Mouse (Mus musculus) lung, postnatal 14 days (tissue): ENCODE data around the gene Cradd.

Experiments used
- DNase-seq: peaks from one replicate; pipeline ENCODE4 v3.0.0; 2021

Cradd gene

DNA sequence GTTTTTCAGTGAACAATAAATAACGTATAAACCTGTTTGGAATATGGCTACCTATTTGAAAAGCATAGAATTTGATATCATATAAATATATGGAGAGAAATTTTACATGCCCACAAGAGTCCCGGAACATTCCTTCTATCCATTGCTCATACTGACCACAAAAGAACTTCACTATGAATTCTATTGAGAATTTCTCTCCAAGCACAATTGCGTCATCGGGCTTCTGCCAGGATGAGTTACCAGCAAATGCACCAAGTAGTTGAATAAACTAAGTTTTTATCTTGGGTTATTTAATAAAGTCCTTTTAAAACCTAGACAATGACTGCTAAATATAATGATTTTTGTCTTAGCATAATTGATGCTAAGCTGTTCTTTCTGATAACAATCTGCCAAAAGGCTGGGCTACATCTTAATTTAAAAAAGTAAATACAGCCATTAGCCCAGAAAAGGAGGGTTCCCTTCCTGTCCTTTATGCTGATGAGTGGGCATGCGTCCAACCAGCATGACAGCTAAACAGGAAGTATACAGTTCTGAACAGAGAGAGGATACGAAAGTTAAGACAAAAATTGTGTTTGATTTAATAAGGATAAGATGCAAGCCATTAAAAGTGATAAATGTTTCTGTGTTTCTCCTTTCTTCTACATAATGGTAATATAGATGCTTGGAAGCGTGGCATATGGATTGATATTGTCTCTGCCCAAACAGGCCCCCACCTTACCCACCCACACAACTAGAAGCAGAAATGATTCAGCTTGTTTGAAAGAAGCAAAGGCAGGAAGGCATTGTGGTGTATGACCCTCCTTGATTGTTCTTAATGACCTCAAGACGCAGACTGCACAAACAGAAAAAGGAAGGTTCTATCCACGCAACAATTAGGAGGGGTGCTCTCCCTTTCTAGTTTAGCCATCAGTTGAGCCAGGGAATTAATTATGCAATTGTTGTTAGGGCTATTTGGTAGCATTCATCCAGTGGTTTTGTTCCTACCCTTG lies 6.7 kb upstream of the Cradd start:
- DNase-seq, result peak; percentile 51

DNA sequence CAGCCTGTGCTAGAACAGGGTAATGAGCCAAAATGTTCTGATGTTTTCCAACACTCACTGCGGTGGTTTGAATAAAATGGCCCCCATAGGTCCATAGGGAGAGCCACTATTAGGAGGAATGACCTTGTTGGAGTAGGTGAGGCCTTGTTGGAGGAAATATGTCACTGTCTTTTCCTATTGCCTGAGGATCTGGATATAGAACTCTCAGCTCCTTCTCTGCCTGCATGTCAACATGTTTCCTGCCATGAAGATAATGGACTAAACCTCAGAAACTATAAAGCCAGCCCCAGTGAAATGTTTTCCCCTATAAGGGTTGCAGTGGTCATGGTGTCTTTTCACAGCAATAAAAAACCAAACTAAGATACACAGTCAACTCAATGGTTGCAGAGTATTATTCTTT lies 6.0 kb upstream of the Cradd start:
- no peak for DNase-seq

DNA sequence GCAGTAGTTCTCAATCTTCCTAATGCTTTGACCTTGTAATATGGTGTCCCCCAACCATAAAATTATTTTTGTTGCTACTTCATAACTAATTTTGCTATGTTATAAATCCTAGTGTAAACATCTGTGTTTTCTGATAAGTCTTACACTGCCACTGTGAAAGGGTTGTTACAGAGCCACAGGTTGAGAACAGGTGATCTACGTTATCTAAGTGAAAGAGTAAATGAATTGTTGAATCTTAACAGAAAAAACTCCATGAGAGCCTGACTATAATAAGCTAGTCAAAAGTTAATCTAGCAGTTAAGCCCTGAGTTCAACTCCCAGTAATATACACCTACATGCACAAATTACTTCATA lies 322 bp upstream of the Cradd start:
- DNase-seq, result no peak

DNA sequence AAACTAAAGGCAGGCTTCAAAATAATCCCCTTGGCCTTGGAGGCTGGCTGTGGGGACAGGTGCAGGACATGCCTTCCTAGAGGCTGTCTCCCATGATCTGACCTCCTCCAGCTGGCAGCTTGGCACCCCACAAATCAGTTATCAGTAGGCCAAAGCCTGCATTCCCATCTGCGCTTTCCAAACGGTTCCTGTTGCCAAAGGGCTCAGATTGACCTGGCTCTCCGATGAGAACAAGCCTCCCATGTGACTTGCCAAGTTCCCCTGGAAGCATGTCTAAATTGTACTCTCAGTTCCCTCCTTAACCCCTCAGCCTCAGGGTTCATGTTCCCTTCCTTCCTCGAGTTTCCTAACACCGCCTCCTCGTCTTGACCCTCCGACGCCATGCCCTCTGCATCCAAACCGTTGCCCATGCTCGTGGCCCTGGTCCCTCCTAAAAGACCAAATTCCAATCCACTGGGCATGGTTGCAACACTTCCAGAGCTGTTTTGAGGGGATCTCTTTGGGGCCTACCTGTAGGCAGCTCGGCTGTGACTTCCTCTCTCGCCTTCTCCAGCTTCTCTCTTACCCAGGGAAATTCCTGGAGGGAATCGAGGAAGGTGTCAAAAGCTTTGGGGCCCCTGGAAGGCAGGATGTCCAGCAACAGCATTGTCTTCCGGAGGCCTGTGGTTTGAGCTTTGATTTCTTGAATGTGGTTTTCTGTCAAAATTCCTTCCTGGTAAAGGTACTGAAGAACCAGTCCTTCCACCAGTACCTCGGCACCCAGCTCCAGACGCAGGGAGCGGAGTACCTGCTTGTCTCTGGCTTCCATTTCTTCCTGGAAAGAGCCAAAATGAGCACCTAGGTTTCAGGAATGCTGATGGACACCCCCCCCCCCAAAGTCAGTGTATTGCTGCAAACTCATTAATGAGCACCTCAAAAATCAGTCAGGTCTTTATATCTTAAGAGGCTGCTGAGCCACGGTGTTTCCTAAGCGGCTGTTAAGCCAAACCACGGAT lies 1.6 kb downstream of the Cradd start:
- DNase-seq, result peak; percentile 65

DNA sequence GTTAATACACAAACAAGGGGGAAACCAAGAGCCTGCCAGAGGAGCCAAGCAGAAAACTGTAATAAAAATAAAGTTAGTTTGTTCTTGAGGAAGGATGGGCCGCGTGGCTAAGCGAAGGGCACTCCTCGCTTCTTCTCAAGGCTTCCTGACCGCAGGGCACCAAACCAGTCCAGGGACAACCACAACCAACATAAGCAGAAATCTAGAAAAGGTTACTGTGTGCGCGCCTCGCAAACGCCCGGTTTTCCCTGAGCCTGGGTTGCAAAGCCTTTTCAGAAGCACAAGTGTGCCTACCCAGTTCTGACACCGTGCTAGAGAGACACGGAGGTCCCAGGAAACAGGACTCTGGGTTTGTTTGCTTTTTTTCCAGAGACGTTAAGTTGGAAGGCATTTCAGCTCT lies 4.9 kb downstream of the Cradd start:
- no peak for DNase-seq

DNA sequence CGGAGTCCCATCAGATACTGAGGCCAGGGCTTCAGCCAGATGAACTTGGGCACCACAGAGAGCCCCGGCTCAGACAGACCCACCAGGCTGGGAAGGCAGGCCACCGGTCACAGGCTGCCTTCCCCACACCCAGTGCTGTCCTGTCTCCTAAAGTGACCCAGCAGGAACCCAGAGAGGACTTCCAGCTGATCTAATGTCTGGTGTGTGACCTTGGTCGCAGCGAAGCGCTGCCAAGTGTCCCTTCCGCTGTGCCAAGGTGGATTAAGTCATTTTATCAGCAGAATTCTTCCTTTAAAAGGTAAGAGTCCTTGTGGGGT lies 5.6 kb downstream of the Cradd start:
- no peak for DNase-seq

DNA sequence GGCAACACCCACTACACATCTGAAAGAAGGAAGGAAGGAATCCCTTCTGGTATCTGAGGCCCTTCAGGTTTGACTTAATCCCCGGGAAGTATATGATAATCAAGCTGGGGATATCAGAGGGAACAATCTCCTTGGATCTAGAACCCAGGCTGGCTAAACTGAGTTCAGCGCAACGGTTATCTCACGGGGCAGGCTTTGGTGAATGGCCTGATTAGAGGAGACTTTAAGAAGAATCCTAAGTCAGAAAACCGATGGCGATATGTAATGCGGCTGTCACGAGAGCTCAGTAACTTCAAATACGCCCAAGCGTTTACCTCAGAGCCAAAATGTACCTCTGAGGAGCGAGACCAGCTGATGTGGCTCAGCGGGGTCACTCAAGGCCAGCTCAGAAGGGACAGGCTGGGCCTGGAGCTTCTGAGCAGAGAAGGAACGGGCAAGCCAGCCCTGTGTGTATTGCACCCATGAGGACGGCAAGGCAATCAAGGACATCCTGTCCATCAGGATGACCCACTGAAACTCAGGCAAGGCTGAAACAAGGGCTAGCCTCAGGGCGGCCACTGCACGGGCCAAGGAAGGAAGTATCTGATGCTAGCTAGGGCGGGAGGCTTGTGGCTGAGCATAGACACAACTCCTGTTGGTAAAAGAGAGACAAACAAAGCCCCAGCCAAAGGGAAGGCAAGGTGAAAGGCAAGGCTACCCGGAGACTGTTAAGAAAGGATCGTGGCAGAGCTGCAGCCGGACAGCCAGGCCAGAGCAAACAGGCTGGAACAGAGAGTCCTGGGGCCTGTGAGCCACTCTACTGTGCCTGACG lies 6.1 kb downstream of the Cradd start:
- DNase-seq, result no peak

DNA sequence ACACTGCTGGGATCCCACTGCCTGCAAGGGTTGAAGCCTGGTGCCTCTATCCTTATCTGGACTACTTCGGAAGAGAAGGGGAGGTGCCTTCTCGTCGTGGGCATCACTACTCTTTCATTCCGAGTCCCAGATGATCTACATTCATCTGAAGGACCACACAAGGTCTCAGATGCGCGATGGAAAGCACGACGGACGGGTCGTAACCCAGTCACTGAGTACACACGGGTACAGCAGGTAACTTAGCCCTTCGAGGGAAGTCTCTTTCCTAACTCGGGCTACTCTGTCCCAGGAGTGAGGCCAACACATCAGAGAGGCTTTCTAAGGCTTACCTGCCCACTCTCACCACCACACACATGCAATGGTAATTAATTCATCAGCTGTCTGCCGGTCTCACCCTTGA lies 6.8 kb downstream of the Cradd start:
- DNase-seq, result no peak

DNA sequence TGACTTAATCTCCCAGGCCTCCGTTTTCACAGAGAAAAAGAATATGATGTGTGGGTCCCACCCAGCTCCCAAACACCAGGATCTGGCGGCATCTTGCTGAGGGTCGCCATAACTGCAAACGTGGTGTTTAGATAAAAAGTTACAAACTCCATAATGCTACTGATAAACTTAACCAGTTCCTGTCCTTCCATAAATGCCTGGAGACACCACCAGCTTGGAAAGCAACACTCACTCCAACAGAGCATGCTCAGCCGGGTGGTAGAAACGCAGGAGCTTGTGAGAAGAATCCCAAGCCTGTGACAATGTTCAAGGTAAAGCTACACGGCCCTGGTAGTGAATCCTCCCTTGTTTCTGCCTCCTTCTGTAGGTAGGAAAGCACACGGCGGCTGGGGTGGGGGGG lies 7.3 kb downstream of the Cradd start:
- DNase-seq, result no peak

DNA sequence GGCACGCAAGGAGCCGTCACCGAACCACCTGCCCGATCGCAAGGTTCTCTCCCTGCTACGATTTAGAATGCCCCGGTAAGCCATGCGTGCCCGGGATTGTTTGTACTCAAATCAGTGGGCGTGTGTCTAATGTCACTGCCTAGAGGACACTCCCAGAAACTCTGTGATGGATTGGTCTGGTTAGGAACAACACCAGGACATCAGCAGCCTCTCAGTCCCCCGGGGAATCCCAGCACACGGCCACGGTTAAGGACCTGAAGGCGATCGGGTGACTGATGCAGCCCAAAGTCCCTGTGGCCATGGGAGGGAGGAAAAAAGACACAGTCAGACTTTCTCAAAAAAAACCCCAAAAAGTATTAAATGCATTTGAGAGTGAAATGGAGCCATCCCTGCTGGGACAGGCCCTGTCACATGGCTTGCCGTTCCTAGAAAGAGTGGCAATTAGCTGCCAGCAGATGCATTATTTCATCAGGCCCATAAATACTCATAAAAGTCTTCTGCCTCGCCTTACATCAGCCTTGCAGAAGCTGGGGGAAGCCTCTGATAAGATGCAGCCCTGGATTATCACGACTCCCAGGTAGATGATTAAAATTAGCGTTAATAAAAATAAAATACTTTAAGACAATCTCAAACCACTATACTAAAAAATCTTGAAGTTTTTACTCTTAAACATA lies 8.0 kb downstream of the Cradd start:
- DNase-seq, result no peak

DNA sequence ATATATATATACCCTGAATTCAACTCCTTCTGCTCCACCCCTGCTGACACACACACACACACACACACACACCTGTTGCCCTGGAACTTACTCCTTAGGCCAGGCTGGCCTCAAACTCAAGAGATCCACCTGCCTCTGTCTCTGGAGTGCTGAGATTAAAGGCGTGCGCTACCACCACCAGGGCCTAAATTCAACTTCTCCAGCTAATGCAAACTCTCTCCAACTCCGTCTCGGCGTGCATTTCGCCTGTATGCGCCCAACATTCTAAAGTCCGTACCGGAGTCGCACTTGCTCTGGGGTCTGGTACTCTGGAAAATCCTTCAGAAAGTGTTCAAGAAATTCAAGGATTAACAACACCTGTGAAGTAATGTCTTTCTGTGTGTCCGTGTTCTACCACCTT lies 8.6 kb downstream of the Cradd start:
- no peak for DNase-seq

DNA sequence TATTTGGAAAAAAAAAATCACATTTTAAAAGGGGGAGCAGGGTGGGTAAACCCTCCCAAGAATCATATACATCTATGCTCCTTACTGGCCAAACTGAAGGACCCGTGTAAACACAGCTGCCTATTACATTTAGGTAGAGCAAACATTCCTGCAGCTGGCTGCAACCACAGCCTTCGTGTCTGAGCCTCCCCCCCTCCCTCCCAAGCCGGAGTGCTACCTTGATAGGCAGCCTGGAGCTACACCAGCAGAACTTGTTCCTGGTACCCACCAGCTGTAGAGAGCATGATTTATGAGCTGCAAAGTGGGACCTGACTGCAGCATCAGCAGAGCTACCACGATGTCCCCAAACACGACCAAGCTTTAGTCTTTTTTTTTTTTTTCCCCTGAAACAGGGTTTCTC lies 9.9 kb downstream of the Cradd start:
- DNase-seq, result no peak

DNA sequence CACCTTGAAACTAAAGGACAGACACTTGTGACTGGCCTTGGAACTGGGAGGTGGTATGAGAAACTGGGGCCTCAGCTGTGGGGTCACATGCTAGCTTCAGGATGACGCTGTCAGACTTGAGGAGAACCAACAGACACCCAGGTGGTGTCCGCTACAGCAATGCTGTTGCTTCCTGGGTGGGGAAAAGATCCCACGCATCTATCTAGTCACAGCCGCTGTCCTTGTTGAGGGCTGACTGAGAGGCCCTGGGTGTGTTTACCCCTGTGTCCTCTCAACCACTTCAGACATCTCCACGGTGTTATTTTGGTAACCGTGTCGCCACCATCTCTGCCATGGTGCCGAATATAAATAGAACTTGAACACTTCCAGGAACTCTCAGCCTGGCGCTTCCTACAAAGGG lies 10.4 kb downstream of the Cradd start:
- DNase-seq, result no peak

DNA sequence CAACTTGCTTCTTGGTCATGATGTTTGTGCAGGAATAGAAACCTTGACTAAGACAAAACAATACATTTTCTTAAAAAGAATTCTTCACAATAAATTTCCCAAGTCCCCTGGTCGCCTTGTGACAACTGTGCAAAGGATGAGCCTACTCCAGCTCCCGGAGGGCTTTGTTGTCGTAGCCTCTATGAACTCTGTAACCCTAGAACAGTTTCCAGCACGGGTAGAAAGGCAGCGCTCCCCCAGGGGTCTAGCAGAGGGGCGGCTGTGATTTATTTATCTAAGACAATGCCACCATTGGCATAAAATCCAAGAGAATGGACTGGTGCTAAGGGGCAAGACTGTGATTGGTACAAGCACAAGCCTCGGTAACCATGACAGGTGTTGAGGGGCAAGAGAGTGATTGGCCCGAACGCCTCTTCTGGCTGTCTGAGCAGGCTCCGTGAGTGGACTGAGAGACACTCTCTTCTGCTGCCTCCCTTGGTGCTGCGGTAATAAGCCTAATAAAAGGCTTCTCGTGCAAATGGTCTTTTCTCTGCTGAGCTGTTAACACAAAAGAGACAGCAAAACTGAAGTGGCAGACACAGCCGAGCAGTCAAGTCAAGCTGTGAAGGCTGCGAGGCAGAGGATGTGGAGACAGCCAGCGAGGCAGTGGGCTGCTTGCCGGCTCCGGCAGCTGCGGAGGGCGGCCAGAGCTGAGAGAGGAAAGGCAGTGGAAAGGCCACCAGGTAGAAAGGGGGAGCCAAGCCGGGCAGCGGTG lies 13.1 kb downstream of the Cradd start:
- DNase-seq, result no peak

DNA sequence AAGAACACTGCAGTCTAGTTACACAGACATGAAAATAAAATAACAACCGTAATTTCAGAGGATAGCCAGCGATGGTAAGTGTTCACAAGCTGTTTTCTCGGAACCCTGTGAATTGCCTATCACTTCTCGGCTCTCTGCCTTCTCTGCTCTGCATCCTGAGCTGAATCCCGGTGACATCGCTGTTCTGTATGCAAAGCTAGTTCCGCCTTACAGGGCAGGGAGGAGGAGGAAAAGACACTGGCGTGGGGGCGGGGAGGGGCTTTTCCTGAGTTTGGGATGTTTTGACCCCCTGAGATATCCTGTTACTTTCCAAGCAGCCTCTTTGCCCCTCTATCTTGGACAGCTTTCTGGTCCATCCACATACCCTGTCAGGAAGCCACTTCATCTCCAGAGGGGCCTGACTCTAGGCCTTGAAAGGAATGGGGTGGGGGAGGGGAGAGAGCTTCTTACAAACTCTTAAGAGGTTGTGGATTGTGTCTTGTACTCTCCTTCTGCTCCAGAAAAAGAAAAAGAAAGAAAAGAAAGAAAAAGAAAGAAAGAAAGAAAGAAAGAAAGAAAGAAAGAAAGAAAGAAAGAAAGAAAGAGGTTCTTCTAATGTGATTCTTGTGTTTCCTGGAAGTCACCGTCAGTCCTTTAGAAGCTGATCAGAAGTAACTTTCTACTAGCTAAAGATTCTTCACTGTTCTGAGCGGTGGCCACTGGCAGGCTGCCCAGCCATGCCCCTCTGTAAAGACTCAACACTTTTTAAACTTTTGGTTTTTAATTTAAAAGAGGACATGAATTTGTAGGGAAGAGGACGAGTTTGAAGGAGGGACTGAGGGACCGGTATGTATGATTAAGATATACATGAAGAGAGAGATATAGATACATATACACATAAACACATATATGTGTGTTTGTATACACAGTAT lies 14.3 kb downstream of the Cradd start:
- no peak for DNase-seq

DNA sequence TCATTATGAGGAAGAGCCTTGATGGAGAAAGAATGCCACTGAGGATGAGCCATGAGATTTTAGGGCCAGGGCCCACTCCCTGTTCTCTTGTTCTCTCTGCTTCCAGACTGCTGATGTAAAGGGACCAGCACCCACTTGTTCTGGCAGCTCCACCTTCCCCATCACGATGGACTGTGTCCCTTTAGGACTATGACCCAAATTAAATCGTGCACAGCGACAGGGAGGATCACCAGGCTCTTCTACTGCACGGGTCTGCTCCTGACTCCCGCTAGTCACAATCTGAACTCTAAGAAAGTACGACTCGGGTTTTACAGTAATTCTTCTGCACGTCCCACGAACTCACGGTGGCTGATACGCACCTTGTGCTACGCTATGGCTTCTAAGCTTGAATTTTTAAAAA lies 14.9 kb downstream of the Cradd start:
- no peak for DNase-seq

DNA sequence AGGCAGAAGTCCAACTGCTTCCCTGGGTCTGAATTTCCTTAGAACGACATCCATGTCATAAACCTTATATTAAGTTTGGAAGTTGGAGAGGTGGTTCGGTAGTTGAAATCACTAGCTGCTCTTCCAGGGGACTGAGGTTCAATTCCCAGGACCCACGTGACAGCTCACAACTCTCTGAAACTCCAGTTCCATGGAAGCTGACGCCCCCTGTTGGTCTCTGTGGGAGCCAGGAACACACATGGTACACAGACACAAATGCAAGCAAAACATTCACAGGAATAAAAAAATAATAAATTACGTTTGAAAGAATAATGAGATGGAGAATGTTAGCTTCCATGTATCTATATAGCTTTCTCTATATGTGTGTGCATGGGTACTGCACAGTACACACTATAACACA lies 16.0 kb downstream of the Cradd start:
- DNase-seq, result no peak

DNA sequence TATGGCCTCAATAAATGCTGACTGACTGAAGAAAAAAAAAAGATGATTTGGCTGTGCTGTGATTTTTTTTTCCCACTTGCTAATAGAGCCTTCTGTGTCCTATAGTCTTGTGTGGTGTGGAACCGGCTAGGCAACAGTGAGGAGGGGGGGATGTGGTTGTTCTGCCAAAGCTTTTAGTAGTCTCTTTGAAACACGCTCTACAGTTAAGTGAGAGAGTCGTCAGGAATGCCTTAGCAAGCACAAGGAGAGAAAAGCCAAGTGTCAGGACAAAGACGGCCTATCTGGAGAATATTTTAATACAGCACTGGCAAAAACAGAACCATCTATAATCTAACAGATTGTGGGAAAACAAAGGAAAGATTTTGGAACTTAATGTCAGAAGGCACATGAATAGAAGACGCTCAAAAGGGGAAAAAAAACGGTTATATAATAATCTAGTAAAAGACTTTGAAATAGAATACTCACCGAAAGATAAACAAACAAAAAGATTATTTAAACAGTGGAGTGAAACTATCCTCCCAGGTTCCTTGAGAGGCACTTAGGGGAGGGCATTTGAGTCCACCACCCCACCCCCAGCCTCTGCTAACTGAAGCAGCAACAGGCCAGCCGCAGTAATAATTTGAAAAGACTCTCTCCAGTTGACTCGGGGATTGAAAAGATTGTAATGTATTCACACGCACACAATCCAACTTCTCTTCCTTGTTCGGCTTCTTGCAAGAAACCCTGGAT lies 16.9 kb downstream of the Cradd start:
- DNase-seq, result peak; percentile 52

DNA sequence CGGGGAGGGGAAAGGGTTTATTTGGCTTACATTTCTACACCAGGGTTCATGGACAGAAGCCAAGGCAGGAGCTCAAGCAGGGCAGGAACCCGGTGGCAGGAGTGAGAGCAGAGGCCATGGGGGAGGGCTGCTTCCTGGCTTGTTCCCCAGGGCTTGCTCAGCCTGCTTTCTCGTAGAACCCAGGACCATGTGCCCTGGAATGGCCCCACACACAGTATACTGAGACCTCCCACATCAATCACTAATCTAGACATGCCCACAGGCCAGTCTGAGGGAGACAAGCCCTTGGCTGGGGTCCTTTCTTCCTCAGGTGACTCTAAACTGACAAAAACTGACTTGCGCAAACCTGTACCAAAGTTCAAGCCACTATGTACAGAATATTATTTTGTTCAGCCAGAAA lies 19.7 kb downstream of the Cradd start:
- no peak for DNase-seq
